Mouse (Mus musculus) liver, adult 2 months (tissue): ENCODE results near the gene Dlg2. TPM values are rescaled to one million over a fixed set of nuclear protein-coding genes. Genes with fewer than 3 reads are reported as not detected.

ENCODE experiments used
- DNase-seq: peaks from one replicate; pipeline ENCODE4 v3.0.0-alpha.2; 2011; ENCODE audit warnings: low read depth, low spot score; ENCODE audit errors: extremely low read depth
- H3K27ac ChIP-seq: fragments of 200-500 bp; replicated peaks from 2 replicates; pipeline ENCODE4 v1.5.1; 2012; ENCODE audit warnings: low read depth, mild to moderate bottlenecking, control low read depth, inconsistent platforms, low read length; ENCODE audit not compliant: insufficient read depth
- H3K27me3 ChIP-seq: fragments of 200-500 bp; 2 replicates; pipeline ENCODE4 v1.6.1; 2012; ENCODE audit warnings: mild to moderate bottlenecking, moderate library complexity, low read length, inconsistent platforms; ENCODE audit not compliant: control insufficient read depth, insufficient read depth
- H3K36me3 ChIP-seq: fragments of 200-500 bp; 2 replicates; pipeline ENCODE4 v1.6.1; 2012; ENCODE audit warnings: low read length, inconsistent platforms; ENCODE audit not compliant: control insufficient read depth, insufficient read depth
- H3K4me1 ChIP-seq: fragments of 200-500 bp; 2 replicates; pipeline ENCODE4 v1.6.1; 2011; ENCODE audit warnings: low read length; ENCODE audit not compliant: control insufficient read depth, insufficient read depth
- H3K4me3 ChIP-seq: fragments of 200-500 bp; 2 replicates; pipeline ENCODE4 v1.5.1; 2011; ENCODE audit warnings: low read depth, mild to moderate bottlenecking, control low read depth, low read length, moderate library complexity; ENCODE audit not compliant: insufficient read depth
- H3K79me2 ChIP-seq: fragments of 200-500 bp; 2 replicates; pipeline ENCODE4 v1.6.1; 2012; ENCODE audit warnings: inconsistent platforms, mild to moderate bottlenecking, low read length, moderate library complexity; ENCODE audit not compliant: control insufficient read depth, insufficient read depth
- H3K9ac ChIP-seq: fragments of 200-500 bp; 2 replicates; pipeline ENCODE4 v1.6.1; 2012; ENCODE audit warnings: low read depth, mild to moderate bottlenecking, control low read depth, inconsistent platforms, low read length
- CTCF ChIP-seq: fragments of 200-500 bp; IDR thresholded peaks from 2 replicates; pipeline ENCODE4 v1.5.1; 2011; ENCODE audit warnings: low read depth, low read length, control low read depth
- POLR2A ChIP-seq: fragments of 200-500 bp; IDR thresholded peaks from 2 replicates; pipeline ENCODE4 v1.6.1; 2011; ENCODE audit warnings: low read length, control low read depth; ENCODE audit not compliant: insufficient read depth; ENCODE audit errors: extremely low read depth
- WGBS: fragments of 180-500 bp; shearing (Covaris S2); methylation state at CpG from one replicate; pipeline ENCODE4 v1.1.7; 2018; 5-methylcytosine and 5-hydroxymethylcytosine counted together
- polyA plus RNA-seq: library from polyadenylated mRNA; depleted of rRNA; stranded (reverse); fragments of >200 nt; gene quantifications from 2 replicates; pipeline ENCODE4 v1.2.3, GENCODE M21; 2012
- total RNA-seq: library from RNA; depleted of rRNA; stranded (reverse); fragments of >200 nt; gene quantifications from 2 replicates; pipeline ENCODE4 v1.2.3, GENCODE M21; 2014

Dlg2 gene
- total and polyA plus RNA-seq, 2 experiments, result 0.65 TPM; not detected in 1

- no peaks in the 10 kb centered on the region for H3K4me1 ChIP-seq
- 76% methylated on average over 4 of the region's 4 CpGs for WGBS
- TF ChIP-seq CTCF (no peak), POLR2A (no peak)
- H3K4me3 ChIP-seq, result no peak overlapping the region
- no peak for DNase-seq
- no peaks in the 10 kb centered on the region for H3K79me2 ChIP-seq
- no peak overlapping the region for H3K27ac ChIP-seq
- no peak overlapping the region for H3K9ac ChIP-seq
- no peaks in the 10 kb centered on the region for H3K36me3 ChIP-seq
- no peaks in the 10 kb centered on the region for H3K27me3 ChIP-seq
Measured at GRCm38 (mm10) chr7:92427280-92427679, 1950.8 kb downstream of the Dlg2 start.

- Histone ChIP-seq H3K36me3 (no peaks in the 10 kb centered on the region), H3K4me1 (no peaks in the 10 kb centered on the region), H3K9ac (no peak overlapping the region), H3K4me3 (no peak overlapping the region), H3K27ac (no peak overlapping the region), H3K79me2 (no peaks in the 10 kb centered on the region), H3K27me3 (no peaks in the 10 kb centered on the region)
- no peak for DNase-seq
- WGBS, result 44% methylated on average over 5 of the region's 5 CpGs
- TF ChIP-seq CTCF, result no peak
- TF ChIP-seq POLR2A, result no peak
Measured at GRCm38 (mm10) chr7:92428629-92429028, 1952.2 kb downstream of the Dlg2 start.

GRCm38 (mm10) chr7:92430254-92430653 is 1953.8 kb downstream of the Dlg2 start:
- no peaks in the 10 kb centered on the region for H3K4me1 ChIP-seq
- H3K36me3 ChIP-seq, result no peaks in the 10 kb centered on the region
- TF ChIP-seq CTCF, result no peak
- TF ChIP-seq POLR2A, result no peak
- H3K4me3 ChIP-seq, result no peak overlapping the region
- H3K79me2 ChIP-seq, result no peaks in the 10 kb centered on the region
- WGBS, result 66% methylated on average over 2 of the region's 2 CpGs
- H3K27ac ChIP-seq, result no peak overlapping the region
- no peak overlapping the region for H3K9ac ChIP-seq
- DNase-seq, result no peak
- no peaks in the 10 kb centered on the region for H3K27me3 ChIP-seq

- no peaks in the 10 kb centered on the region for H3K36me3 ChIP-seq
- TF ChIP-seq POLR2A, result no peak
- no peak for TF ChIP-seq CTCF
- no peak for DNase-seq
- H3K4me3 ChIP-seq, result no peak overlapping the region
- no peak overlapping the region for H3K9ac ChIP-seq
- H3K27me3 ChIP-seq, result no peaks in the 10 kb centered on the region
- no peaks in the 10 kb centered on the region for H3K4me1 ChIP-seq
- 83% methylated on average over 2 of the region's 2 CpGs for WGBS
- no peak overlapping the region for H3K27ac ChIP-seq
- H3K79me2 ChIP-seq, result no peaks in the 10 kb centered on the region
Measured at GRCm38 (mm10) chr7:92437168-92437567, 1960.7 kb downstream of the Dlg2 start.

- H3K4me1 ChIP-seq, result no peaks in the 10 kb centered on the region
- no peaks in the 10 kb centered on the region for H3K27me3 ChIP-seq
- H3K9ac ChIP-seq, result no peak overlapping the region
- no peak for DNase-seq
- H3K36me3 ChIP-seq, result no peaks in the 10 kb centered on the region
- H3K4me3 ChIP-seq, result no peak overlapping the region
- no peaks in the 10 kb centered on the region for H3K79me2 ChIP-seq
- H3K27ac ChIP-seq, result no peak overlapping the region
- TF ChIP-seq POLR2A (no peak), CTCF (no peak)
- WGBS, result 84% methylated on average over 8 of the region's 8 CpGs
Measured at GRCm38 (mm10) chr7:92439503-92440487, 1963.3 kb downstream of the Dlg2 start.

- Histone ChIP-seq H3K4me1 (no peaks in the 10 kb centered on the region), H3K4me3 (no peak overlapping the region), H3K36me3 (no peaks in the 10 kb centered on the region), H3K27me3 (no peaks in the 10 kb centered on the region), H3K79me2 (no peaks in the 10 kb centered on the region), H3K9ac (no peak overlapping the region), H3K27ac (no peak overlapping the region)
- TF ChIP-seq POLR2A (no peak), CTCF (no peak)
- no peak for DNase-seq
Measured at GRCm38 (mm10) chr7:92441611-92442010, 1965.1 kb downstream of the Dlg2 start.
